Mouse (Mus musculus) intestine, embryonic 14.5 days (tissue): Measurements from ENCODE around the gene 4930579F01Rik. TPM values are rescaled to one million over a fixed set of nuclear protein-coding genes. Genes with fewer than 3 reads are reported as not detected.

Source experiments
- ATAC-seq: fragments of 200-750 bp; cut with Nextera tagmentation; replicated peaks from 2 replicates; pipeline ENCODE4 v1.8.0; 2017; ENCODE audit warnings: low read depth, moderate number of reproducible peaks, moderate TSS enrichment, moderate library complexity; ENCODE audit not compliant: low FRiP score, low TSS enrichment
- DNase-seq: peaks from one replicate; pipeline ENCODE4 v3.0.0-alpha.2; 2018; ENCODE audit warnings: low spot score
- H3K27ac ChIP-seq: fragments of 300-500 bp; sonication (generic); 2 replicates; pipeline ENCODE4 v1.5.1; 2014; ENCODE audit warnings: low read depth, mild to moderate bottlenecking, control low read depth
- H3K27me3 ChIP-seq: fragments of 300-500 bp; sonication (generic); replicated peaks from 2 replicates; pipeline ENCODE4 v1.6.1; 2014; ENCODE audit warnings: low read length, control low read depth; ENCODE audit not compliant: control insufficient read depth, insufficient read depth
- H3K36me3 ChIP-seq: fragments of 300-500 bp; sonication (generic); 2 replicates; pipeline ENCODE4 v1.6.1; 2014; ENCODE audit warnings: low read length, control low read depth; ENCODE audit not compliant: control insufficient read depth, insufficient read depth
- H3K4me1 ChIP-seq: fragments of 300-500 bp; sonication (generic); replicated peaks from 2 replicates; pipeline ENCODE4 v1.6.1; 2014; ENCODE audit warnings: low read length, control low read depth, mixed read lengths; ENCODE audit not compliant: control insufficient read depth, insufficient read depth
- H3K4me2 ChIP-seq: fragments of 300-500 bp; sonication (generic); 2 replicates; pipeline ENCODE4 v1.6.1; 2014; ENCODE audit warnings: low read length
- H3K4me3 ChIP-seq: fragments of 300-500 bp; sonication (generic); 2 replicates; pipeline ENCODE4 v1.5.1; 2014; ENCODE audit warnings: low read depth, low read length, control low read depth, mixed read lengths
- H3K9ac ChIP-seq: fragments of 300-500 bp; sonication (generic); 2 replicates; pipeline ENCODE4 v1.6.1; 2014; ENCODE audit warnings: mild to moderate bottlenecking, low read length
- H3K9me3 ChIP-seq: fragments of 300-500 bp; sonication (generic); 2 replicates; pipeline ENCODE4 v1.6.1; 2016; ENCODE audit warnings: low read length, control low read depth; ENCODE audit not compliant: control insufficient read depth
- WGBS: fragments of 180-500 bp; shearing (Covaris S2); extraction: QIAGEN DNeasy Blood & Tissue Kit; methylation state at CpG from one replicate; pipeline ENCODE4 v1.1.7; 2014; 5-methylcytosine and 5-hydroxymethylcytosine counted together
- polyA plus RNA-seq: library from polyadenylated mRNA; unstranded; fragments of >200 nt; fragmentation: Nextera tagmentation; extraction: Ambion mirVana; gene quantifications from 2 replicates; pipeline ENCODE4 v1.2.1, GENCODE M21; 2014

4930579F01Rik gene
- polyA plus RNA-seq, 1 experiment from 2014 or later, result not detected

DNA sequence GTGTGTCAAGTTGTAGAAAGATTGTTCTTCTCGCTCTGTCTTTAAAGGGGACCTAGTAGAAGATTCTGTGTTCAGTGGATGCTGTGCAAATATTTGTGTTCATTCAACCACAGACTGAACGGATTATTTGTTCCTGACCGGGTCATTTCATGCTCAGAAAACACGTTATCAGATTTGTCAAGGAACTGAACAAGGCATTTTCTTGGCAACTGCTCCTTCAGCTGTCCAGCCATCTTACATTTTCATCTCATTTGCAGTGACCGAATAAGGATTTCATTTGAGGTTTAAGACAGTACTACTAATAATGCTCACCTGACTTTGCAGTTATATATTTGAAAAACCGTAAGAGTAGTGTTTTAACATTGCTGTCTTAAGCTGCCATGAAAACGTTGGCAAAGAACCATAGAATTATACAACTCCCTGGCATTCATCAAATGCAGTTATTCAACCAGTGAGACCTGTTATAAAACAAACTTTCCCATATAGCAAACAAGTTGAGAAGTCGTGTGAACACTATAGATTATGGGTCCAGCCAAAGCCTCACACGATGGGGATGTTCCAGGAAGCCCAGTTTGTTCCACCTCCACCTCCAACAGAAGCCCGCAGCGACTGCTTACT lies 43.0 kb upstream of the 4930579F01Rik start:
- Histone ChIP-seq H3K4me3 (no peak overlapping the region), H3K27ac (no peak overlapping the region)

DNA sequence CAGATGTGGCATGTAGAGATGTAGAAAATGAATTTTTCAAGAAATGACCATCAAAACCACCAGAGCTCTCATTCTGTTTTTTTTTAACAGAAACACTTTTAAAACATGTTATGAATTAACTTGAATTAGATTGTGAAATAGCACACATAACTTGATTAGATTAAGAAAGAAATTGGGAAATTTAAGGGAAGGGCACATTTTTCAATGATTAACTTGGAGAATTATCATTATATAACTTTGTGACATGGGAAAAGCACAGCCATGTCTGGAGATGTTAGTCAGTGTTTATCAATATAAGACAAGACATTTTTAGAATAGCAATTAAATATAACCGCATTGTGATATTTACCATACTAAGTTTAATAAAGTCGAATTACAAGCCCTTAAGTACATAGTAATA lies 37.9 kb upstream of the 4930579F01Rik start:
- no peaks in the 10 kb centered on the region for H3K9me3 ChIP-seq
- H3K27ac ChIP-seq, result no peak overlapping the region
- H3K4me2 ChIP-seq, result no peak overlapping the region
- no peaks in the 10 kb centered on the region for H3K27me3 ChIP-seq
- H3K4me1 ChIP-seq, result no peaks in the 10 kb centered on the region
- ATAC-seq (no peak), DNase-seq (no peak)
- no peaks in the 10 kb centered on the region for H3K36me3 ChIP-seq
- no peak overlapping the region for H3K9ac ChIP-seq
- H3K4me3 ChIP-seq, result no peak overlapping the region
- 85% methylated on average over 2 of the region's 2 CpGs for WGBS

More for the DNA sequence above, 43.0 kb upstream of the 4930579F01Rik start:
- DNase-seq (no peak), ATAC-seq (no peak)
- H3K9ac ChIP-seq, result no peak overlapping the region
- WGBS, result 78% methylated on average over 11 of the region's 11 CpGs
- H3K4me2 ChIP-seq, result no peak overlapping the region
- H3K4me1 ChIP-seq, result no peaks in the 10 kb centered on the region
- no peaks in the 10 kb centered on the region for H3K36me3 ChIP-seq
- H3K9me3 ChIP-seq, result no peaks in the 10 kb centered on the region
- H3K27me3 ChIP-seq, result no peaks in the 10 kb centered on the region

DNA sequence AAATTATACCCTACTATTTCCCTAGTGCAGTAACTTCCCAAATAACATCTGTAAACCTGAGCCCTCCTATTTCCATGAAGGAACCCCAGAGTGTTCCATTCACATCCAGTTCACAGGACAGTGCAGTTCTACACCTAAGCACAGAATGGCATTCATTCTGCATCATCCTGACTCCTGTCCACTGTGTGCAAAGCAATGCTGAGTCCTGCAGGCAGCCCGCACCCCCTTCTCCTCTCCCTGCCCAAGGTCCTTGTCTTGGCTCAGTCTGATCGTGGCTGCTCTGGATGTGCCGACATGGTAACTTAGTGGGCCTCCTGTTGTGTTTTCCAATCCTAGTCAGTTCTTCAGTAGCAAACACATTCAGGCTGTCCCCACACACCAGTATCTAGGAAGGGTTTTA lies 36.6 kb upstream of the 4930579F01Rik start:
- H3K4me3 ChIP-seq, result no peak overlapping the region
- no peaks in the 10 kb centered on the region for H3K4me1 ChIP-seq
- no peak for ATAC-seq
- H3K36me3 ChIP-seq, result no peaks in the 10 kb centered on the region
- no peaks in the 10 kb centered on the region for H3K9me3 ChIP-seq
- DNase-seq, result no peak
- no peaks in the 10 kb centered on the region for H3K27me3 ChIP-seq
- H3K9ac ChIP-seq, result no peak overlapping the region
- H3K4me2 ChIP-seq, result no peak overlapping the region
- no peak overlapping the region for H3K27ac ChIP-seq
- 91% methylated on average over 3 of the region's 3 CpGs for WGBS

DNA sequence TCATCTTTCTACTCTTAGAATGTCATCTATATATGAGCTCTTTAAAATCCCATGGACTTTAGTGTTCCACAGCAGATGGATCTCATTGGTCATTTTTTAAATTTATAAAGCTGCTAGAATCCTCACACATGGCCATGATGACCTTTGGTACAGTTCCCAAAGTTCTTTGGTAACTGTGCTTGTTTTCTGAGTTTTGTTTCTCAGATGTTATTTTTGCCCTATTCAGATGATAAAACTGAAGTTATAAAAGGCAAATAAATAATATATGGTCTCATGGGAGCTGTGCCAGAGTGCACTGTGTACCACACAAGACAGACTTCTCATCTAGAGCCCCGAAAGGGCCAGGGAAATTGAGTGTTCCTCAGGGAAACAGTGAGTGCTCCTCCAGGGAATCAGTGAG lies 35.8 kb upstream of the 4930579F01Rik start:
- no peaks in the 10 kb centered on the region for H3K9me3 ChIP-seq
- no peaks in the 10 kb centered on the region for H3K27me3 ChIP-seq
- WGBS, result 90% methylated on average over 1 of the region's 1 CpGs
- no peaks in the 10 kb centered on the region for H3K4me1 ChIP-seq
- no peak overlapping the region for H3K27ac ChIP-seq
- H3K4me3 ChIP-seq, result no peak overlapping the region
- no peak overlapping the region for H3K4me2 ChIP-seq
- ATAC-seq (no peak), DNase-seq (no peak)
- no peaks in the 10 kb centered on the region for H3K36me3 ChIP-seq
- H3K9ac ChIP-seq, result no peak overlapping the region

DNA sequence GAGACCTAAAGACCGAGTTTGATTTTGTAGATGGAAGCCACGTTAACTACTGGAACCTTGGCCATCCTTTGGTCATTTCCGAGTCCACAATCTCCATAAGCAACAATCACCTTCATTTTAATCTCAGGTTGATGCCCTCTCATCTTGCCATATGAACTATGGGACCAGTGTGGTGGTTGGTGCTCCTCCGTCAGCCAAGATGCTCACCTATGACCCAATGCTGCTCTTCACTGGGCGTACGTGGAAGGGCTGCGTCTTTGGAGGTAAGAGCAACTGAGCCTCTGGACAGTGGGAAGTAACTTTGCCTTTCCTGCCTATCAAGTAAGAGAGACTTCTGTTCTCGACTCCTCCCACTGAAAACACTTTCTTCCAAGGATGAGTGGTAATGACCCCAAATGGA lies 34.2 kb upstream of the 4930579F01Rik start:
- WGBS, result 90% methylated on average over 8 of the region's 8 CpGs

DNA sequence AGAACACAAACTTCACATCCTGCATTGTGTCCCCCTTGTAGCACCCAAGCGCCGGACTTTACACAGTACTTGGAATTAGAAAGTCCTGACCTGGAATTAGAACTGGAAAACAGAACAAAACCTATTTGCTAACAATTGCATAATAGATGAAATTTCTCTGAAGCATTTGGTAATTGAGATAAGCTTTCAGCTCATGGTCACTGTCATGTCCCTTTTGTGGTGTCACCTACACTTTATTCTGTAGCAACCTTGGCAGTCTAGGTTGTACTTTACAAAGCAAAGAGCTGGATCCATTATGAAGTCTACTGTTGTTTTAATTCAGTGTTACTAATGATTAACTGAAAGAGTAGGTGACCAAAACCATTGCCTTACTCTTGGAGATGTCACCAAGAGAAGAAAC lies 33.5 kb upstream of the 4930579F01Rik start:
- no peaks in the 10 kb centered on the region for H3K9me3 ChIP-seq
- no peaks in the 10 kb centered on the region for H3K4me1 ChIP-seq
- no peak overlapping the region for H3K9ac ChIP-seq
- DNase-seq (no peak), ATAC-seq (no peak)
- no peak overlapping the region for H3K4me2 ChIP-seq
- no peak overlapping the region for H3K4me3 ChIP-seq
- no peaks in the 10 kb centered on the region for H3K27me3 ChIP-seq
- H3K36me3 ChIP-seq, result no peaks in the 10 kb centered on the region
- 94% methylated on average over 2 of the region's 2 CpGs for WGBS
- H3K27ac ChIP-seq, result no peak overlapping the region

More for the DNA sequence above, 34.2 kb upstream of the 4930579F01Rik start:
- no peaks in the 10 kb centered on the region for H3K27me3 ChIP-seq
- H3K4me1 ChIP-seq, result no peaks in the 10 kb centered on the region
- DNase-seq (no peak), ATAC-seq (no peak)
- H3K9ac ChIP-seq, result no peak overlapping the region
- H3K4me2 ChIP-seq, result no peak overlapping the region
- H3K36me3 ChIP-seq, result no peaks in the 10 kb centered on the region
- no peak overlapping the region for H3K4me3 ChIP-seq
- no peaks in the 10 kb centered on the region for H3K9me3 ChIP-seq
- H3K27ac ChIP-seq, result no peak overlapping the region

DNA sequence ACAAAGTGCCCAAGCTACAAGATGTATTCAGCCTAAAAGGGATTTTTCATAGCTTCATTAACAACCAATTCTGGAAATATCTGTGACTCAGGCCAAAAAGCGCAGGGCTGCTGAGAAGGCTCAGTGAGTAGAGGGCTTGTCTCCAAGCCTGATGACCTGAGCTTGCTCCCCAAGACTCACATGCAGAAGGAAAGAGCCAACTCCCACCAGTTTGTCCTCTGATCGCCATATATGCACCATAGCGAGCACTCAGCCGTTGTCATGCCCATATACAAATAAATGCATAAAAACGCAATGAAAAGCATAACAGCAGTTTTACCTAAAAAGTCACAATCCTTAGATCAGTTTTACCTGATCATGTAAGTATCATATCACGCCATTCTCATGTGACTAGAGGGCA lies 32.9 kb upstream of the 4930579F01Rik start:
- ATAC-seq, result no peak

DNA sequence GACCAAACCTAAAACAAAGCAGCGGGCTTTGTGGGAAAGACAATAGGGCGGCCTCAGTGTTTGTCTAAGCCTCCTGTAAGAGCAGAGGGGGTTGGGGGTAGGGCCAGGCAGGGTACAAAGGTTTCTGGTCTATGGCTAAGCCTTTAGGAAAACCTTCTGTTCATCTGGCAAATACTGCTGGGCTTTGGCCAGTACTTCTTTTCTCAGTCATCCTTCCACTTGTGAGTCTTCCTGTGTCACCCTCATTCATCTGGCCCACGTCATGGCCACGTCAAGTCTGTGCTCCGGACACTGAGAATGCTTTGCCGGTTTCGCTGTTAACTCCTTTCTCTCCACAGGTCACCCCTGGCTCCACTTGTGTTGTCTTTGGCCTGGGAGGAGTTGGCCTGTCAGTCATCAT lies 32.2 kb upstream of the 4930579F01Rik start:
- H3K9ac ChIP-seq, result no peak overlapping the region
- H3K9me3 ChIP-seq, result no peaks in the 10 kb centered on the region
- H3K27me3 ChIP-seq, result no peaks in the 10 kb centered on the region
- no peak overlapping the region for H3K4me3 ChIP-seq
- ATAC-seq (no peak), DNase-seq (no peak)
- H3K27ac ChIP-seq, result no peak overlapping the region
- no peak overlapping the region for H3K4me2 ChIP-seq
- no peaks in the 10 kb centered on the region for H3K36me3 ChIP-seq
- 70% methylated on average over 7 of the region's 7 CpGs for WGBS
- H3K4me1 ChIP-seq, result no peaks in the 10 kb centered on the region

More for the DNA sequence above, 32.9 kb upstream of the 4930579F01Rik start:
- H3K27ac ChIP-seq, result no peak overlapping the region
- DNase-seq, result no peak
- WGBS, result 92% methylated on average over 6 of the region's 6 CpGs
- no peaks in the 10 kb centered on the region for H3K4me1 ChIP-seq
- H3K36me3 ChIP-seq, result no peaks in the 10 kb centered on the region
- no peaks in the 10 kb centered on the region for H3K9me3 ChIP-seq
- H3K4me3 ChIP-seq, result no peak overlapping the region
- H3K4me2 ChIP-seq, result no peak overlapping the region
- H3K27me3 ChIP-seq, result no peaks in the 10 kb centered on the region
- H3K9ac ChIP-seq, result no peak overlapping the region

DNA sequence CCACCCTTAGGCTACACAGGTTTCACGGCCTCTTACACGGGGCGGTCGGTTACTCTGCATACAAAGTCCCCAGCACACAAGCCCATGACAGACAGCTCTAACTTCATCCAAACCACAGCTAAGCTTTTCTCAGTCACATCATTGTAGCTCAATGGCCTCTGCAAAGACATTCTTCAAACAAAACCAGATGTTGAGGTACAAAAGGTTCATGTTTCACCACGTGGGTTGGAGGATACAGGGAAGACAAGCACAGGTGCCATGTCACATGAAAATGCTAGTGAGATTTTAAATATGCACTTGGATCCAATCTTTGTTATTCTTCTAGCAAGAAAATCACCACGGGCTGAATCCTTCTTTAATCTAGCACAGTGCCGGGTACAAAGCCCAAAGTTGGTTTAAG lies 31.7 kb upstream of the 4930579F01Rik start:
- H3K27ac ChIP-seq, result no peak overlapping the region
- no peak overlapping the region for H3K9ac ChIP-seq
- H3K9me3 ChIP-seq, result no peaks in the 10 kb centered on the region
- ATAC-seq (no peak), DNase-seq (no peak)
- H3K4me2 ChIP-seq, result no peak overlapping the region
- no peak overlapping the region for H3K4me3 ChIP-seq
- 82% methylated on average over 6 of the region's 7 CpGs for WGBS
- no peaks in the 10 kb centered on the region for H3K4me1 ChIP-seq
- no peaks in the 10 kb centered on the region for H3K36me3 ChIP-seq
- H3K27me3 ChIP-seq, result no peaks in the 10 kb centered on the region
